Mouse (Mus musculus) ES-E14 (cell line): ENCODE results near the gene Tgfbrap1.

Experiments used
- CHD2 ChIP-seq: IDR thresholded peaks from 2 replicates; pipeline ENCODE4 v1.6.1; 2014; ENCODE audit warnings: mild to moderate bottlenecking, low read depth, low read length, inconsistent platforms
- HCFC1 ChIP-seq: IDR thresholded peaks from 2 replicates; pipeline ENCODE4 v1.6.1; 2012; ENCODE audit warnings: low read length, inconsistent platforms, borderline replicate concordance; ENCODE audit not compliant: insufficient read depth
- MAFK ChIP-seq: IDR thresholded peaks from 2 replicates; pipeline ENCODE4 v1.6.1; 2014; ENCODE audit warnings: mild to moderate bottlenecking, low read depth, low read length, inconsistent platforms; ENCODE audit not compliant: insufficient read depth
- ZC3H11A ChIP-seq: IDR thresholded peaks from 2 replicates; pipeline ENCODE4 v1.6.1; 2012; ENCODE audit warnings: low read depth, mild to moderate bottlenecking, inconsistent platforms, low read length, borderline replicate concordance

- TF ChIP-seq MAFK (no peak), ZC3H11A (no peak), CHD2 (no peak), HCFC1 (no peak)
Observed at GRCm38 (mm10) chr1:43117435-43117834, 19.0 kb upstream of the Tgfbrap1 start.
